Comparison of ENCODE assay signal across 16 mouse cellular contexts in the genomic region with DNA sequence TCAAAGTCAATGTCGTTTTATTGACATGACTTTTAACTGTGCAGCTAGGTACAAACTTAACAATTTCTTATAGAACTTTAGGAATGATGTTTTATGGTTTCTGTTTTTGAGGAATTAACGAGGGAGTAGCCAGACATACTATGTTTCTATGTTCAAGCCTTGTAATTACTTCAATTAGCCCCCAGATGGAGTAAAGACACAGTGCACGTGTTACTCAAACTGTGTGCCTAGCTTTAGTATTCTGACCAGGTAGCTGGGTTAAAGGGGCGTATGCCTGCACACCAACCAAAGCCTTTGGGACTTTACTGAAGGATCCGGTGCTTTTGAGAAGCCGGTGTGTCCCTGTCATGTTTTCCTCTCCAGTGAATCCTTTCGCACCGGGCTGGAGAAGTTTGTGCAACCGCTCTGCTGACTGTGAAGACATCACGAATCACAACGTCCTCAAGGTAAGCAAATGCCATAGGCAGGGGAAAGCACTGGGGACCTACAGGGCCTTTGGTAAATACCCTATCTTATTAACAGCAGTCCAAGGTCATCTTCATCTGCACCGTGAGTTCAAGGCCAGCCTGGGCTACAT. TPM values are rescaled to one million over a fixed set of nuclear protein-coding genes. Genes with fewer than 3 reads are reported as not detected.
DNase-seq lines count a peak whose midpoint lies in the region; ATAC-seq and TF ChIP-seq lines count a peak whose summit lies in the region.
"Had no signal": no experiment of that assay in that cellular context is flagged by ENCODE, and none has a peak within 500 bp of the region (broad histone marks: within the 10 kb centered on the region; RNA-seq: fewer than 3 reads in every experiment).

No protein-coding gene starts in this region.

- peak; percentile 56 for TF ChIP-seq CTCF in heart, postnatal 0 days (IDR thresholded peaks at IDR 0.05; ENCODE audit: low read depth)

- H3K9ac ChIP-seq in heart, postnatal 0 days (replicated peaks; ENCODE audit: low read depth, low read length) = no peak overlapping the region
- H3K9ac ChIP-seq in midbrain, embryonic 14.5 days (replicated peaks; ENCODE audit: low read length) = no peak overlapping the region
- no peak overlapping the region for H3K9ac ChIP-seq in midbrain, embryonic 15.5 days
- H3K9ac ChIP-seq: neural tube, embryonic 12.5 days had no signal

- peak; percentile 31 for DNase-seq in heart, postnatal 0 days (ENCODE audit: low spot score)
- no peak for DNase-seq in heart, postnatal 14 days
- peak; percentile 19 for DNase-seq in midbrain, embryonic 14.5 days
- peak; percentile 43 for DNase-seq in R1 (ENCODE audit: low read depth, low spot score)
- no peak for DNase-seq in kidney, postnatal 25 days
- DNase-seq: cerebellum, adult 2 months; gastrocnemius, postnatal 25 days; thymus, postnatal 14 days had no signal

- TF ChIP-seq EP300 in heart, postnatal 0 days (IDR thresholded peaks at IDR 0.05; ENCODE audit: low read depth) = no peak

- H3K4me3 ChIP-seq in heart, postnatal 0 days (ENCODE audit: low read depth, low read length) = no peak overlapping the region
- no peak overlapping the region for H3K4me3 ChIP-seq in midbrain, embryonic 14.5 days (replicated peaks; ENCODE audit: low read depth, low read length)
- H3K4me3 ChIP-seq in midbrain, embryonic 15.5 days = no peak overlapping the region
- H3K4me3 ChIP-seq: neural tube, embryonic 12.5 days had no signal

- H3K9me3 ChIP-seq in heart, postnatal 0 days (replicated peaks; ENCODE audit: control insufficient read depth, low read length) = no peaks in the 10 kb centered on the region
- H3K9me3 ChIP-seq in midbrain, embryonic 14.5 days (ENCODE audit: control insufficient read depth, low read length) = no peaks in the 10 kb centered on the region
- no peaks in the 10 kb centered on the region; the same call in 1 of the 2 replicates for H3K9me3 ChIP-seq in midbrain, embryonic 15.5 days
- H3K9me3 ChIP-seq: neural tube, embryonic 12.5 days had no signal

- WGBS in heart, postnatal 0 days = 57% methylated on average over 12 of the region's 12 CpGs
- 63% methylated on average over 12 of the region's 12 CpGs for WGBS in midbrain, embryonic 14.5 days
- WGBS in midbrain, embryonic 15.5 days = 62% methylated on average over 12 of the region's 12 CpGs

- H3K4me1 ChIP-seq in heart, postnatal 0 days (ENCODE audit: control insufficient read depth, insufficient read depth) = peaks cover 6% of the 10 kb centered on the region; the same call in 1 of the 2 replicates
- H3K4me1 ChIP-seq in midbrain, embryonic 14.5 days (ENCODE audit: control insufficient read depth, insufficient read depth, low read length) = no peaks in the 10 kb centered on the region
- peaks cover 11% of the 10 kb centered on the region for H3K4me1 ChIP-seq in midbrain, embryonic 15.5 days

- intact Hi-C loops in heart, postnatal 14 days (cut with DNase I) = loop anchor here (1.0 kb wide), 1 partner anchor 41 kb away; no protein-coding TSS in a partner anchor

- H3K27ac ChIP-seq in heart, postnatal 0 days (ENCODE audit: low read depth) = no peak overlapping the region
- no peak overlapping the region for H3K27ac ChIP-seq in midbrain, embryonic 14.5 days (replicated peaks; ENCODE audit: low read depth, low read length)
- H3K27ac ChIP-seq in midbrain, embryonic 15.5 days = no peak overlapping the region
- H3K27ac ChIP-seq: neural tube, embryonic 12.5 days had no signal

- peaks cover 3% of the 10 kb centered on the region; the same call in 1 of the 2 replicates for H3K27me3 ChIP-seq in heart, postnatal 0 days (ENCODE audit: control insufficient read depth, insufficient read depth, low read length)
- H3K27me3 ChIP-seq in midbrain, embryonic 14.5 days (ENCODE audit: control insufficient read depth, insufficient read depth, low read length) = peaks cover 3% of the 10 kb centered on the region; the same call in 1 of the 2 replicates
- H3K27me3 ChIP-seq in midbrain, embryonic 15.5 days (replicated peaks) = peaks cover 4% of the 10 kb centered on the region

- ATAC-seq in heart, postnatal 0 days (ENCODE audit: insufficient read depth, low read depth) = no peak
- ATAC-seq in midbrain, embryonic 14.5 days (ENCODE audit: low FRiP score, low TSS enrichment) = no peak
- no peak for ATAC-seq in midbrain, embryonic 15.5 days (replicated peaks)
- no peak for ATAC-seq in monocyte, adult 5-6 weeks (replicated peaks; ENCODE audit: insufficient number of reproducible peaks, low FRiP score, low TSS enrichment, poor library complexity, severe bottlenecking)
- ATAC-seq: inflammation-experienced regulatory T-cells, adult 6 months had no signal

- no peaks in the 10 kb centered on the region for H3K36me3 ChIP-seq in heart, postnatal 0 days (replicated peaks; ENCODE audit: control insufficient read depth, insufficient read depth, low read length)
- no peaks in the 10 kb centered on the region for H3K36me3 ChIP-seq in midbrain, embryonic 14.5 days (ENCODE audit: control insufficient read depth, insufficient read depth, low read length)
- H3K36me3 ChIP-seq in midbrain, embryonic 15.5 days (replicated peaks) = no peaks in the 10 kb centered on the region
- H3K36me3 ChIP-seq: neural tube, embryonic 12.5 days had no signal

- no peak overlapping the region for H3K4me2 ChIP-seq in heart, postnatal 0 days (ENCODE audit: low read depth, low read length)
- no peak overlapping the region for H3K4me2 ChIP-seq in midbrain, embryonic 14.5 days (ENCODE audit: low read length)
- H3K4me2 ChIP-seq in midbrain, embryonic 15.5 days = no peak overlapping the region
- H3K4me2 ChIP-seq: neural tube, embryonic 12.5 days had no signal

RNA-seq across cellular contexts. Expression of a gene that starts 4.3 kb away (rescaled TPM):
- total RNA-seq in heart, postnatal 0 days (2014; rRNA removed; ENCODE audit: low replicate concordance) = not detected in 2 replicates
- polyA plus RNA-seq in heart, postnatal 0 days (2015; fragmentation: Nextera tagmentation; extraction: Ambion mirVana) = 0.14 and 0.23 TPM in 2 replicates
- not detected for total RNA-seq in heart, postnatal 14 days (2021)
- not detected in 2 replicates for polyA plus RNA-seq in midbrain, embryonic 14.5 days (2014; fragmentation: Nextera tagmentation; extraction: Ambion mirVana)
- 0.14 TPM in 1 of 2 replicates, not detected in the other for polyA plus RNA-seq in midbrain, embryonic 15.5 days (2015; fragmentation: Nextera tagmentation; extraction: Ambion mirVana)
- 1.0 to 3.5 TPM (median 2.2 TPM) in 3 replicates for total RNA-seq in monocyte, adult 5-6 weeks (2017)
- total RNA-seq: gastrocnemius, postnatal 25 days; left cerebral cortex, postnatal 14 days had no signal
- polyA plus RNA-seq: neural tube, embryonic 12.5 days had no signal

RNA-seq across cellular contexts. Expression of a gene that starts 9.4 kb away (rescaled TPM):
- total RNA-seq in heart, postnatal 0 days (2014; rRNA removed; ENCODE audit: low replicate concordance) = 8.3 TPM in 1 of 2 replicates, not detected in the other
- 0.15 TPM in 1 of 2 replicates, not detected in the other for polyA plus RNA-seq in heart, postnatal 0 days (2015; fragmentation: Nextera tagmentation; extraction: Ambion mirVana)
- 1 to 10 TPM in 1 of 2 experiments, under 1 TPM in 1; 0.81 to 5.4 TPM for total RNA-seq in heart, postnatal 14 days (2021)
- 0.05 TPM in 1 of 2 replicates, not detected in the other for polyA plus RNA-seq in midbrain, embryonic 14.5 days (2014; fragmentation: Nextera tagmentation; extraction: Ambion mirVana)
- polyA plus RNA-seq in midbrain, embryonic 15.5 days (2015; fragmentation: Nextera tagmentation; extraction: Ambion mirVana) = 0.04 TPM in 1 of 2 replicates, not detected in the other
- total RNA-seq in monocyte, adult 5-6 weeks (2017) = 82.2 to 248 TPM (median 102 TPM) in 3 replicates

RNA-seq across cellular contexts. Expression of a gene that starts 32.0 kb away (rescaled TPM):
- total RNA-seq in heart, postnatal 0 days (2014; rRNA removed; ENCODE audit: low replicate concordance) = 36.1 and 44.8 TPM in 2 replicates
- polyA plus RNA-seq in heart, postnatal 0 days (2015; fragmentation: Nextera tagmentation; extraction: Ambion mirVana) = 49.4 and 50.2 TPM in 2 replicates
- 10 to 100 TPM; 35.0 to 37.1 TPM for total RNA-seq in heart, postnatal 14 days (2021)
- 17.1 and 53.4 TPM in 2 replicates for polyA plus RNA-seq in midbrain, embryonic 14.5 days (2014; fragmentation: Nextera tagmentation; extraction: Ambion mirVana)
- polyA plus RNA-seq in midbrain, embryonic 15.5 days (2015; fragmentation: Nextera tagmentation; extraction: Ambion mirVana) = 120 TPM in 2 replicates
- 10.6 to 34.4 TPM (median 16.6 TPM) in 3 replicates for total RNA-seq in monocyte, adult 5-6 weeks (2017)

RNA-seq across cellular contexts. Expression of a gene that starts 42.9 kb away (rescaled TPM):
- total RNA-seq in heart, postnatal 0 days (2014; rRNA removed; ENCODE audit: low replicate concordance) = not detected in 2 replicates
- polyA plus RNA-seq in heart, postnatal 0 days (2015; fragmentation: Nextera tagmentation; extraction: Ambion mirVana) = not detected in 2 replicates
- not detected for total RNA-seq in heart, postnatal 14 days (2021)
- polyA plus RNA-seq in midbrain, embryonic 14.5 days (2014; fragmentation: Nextera tagmentation; extraction: Ambion mirVana) = not detected in 2 replicates
- not detected in 2 replicates for polyA plus RNA-seq in midbrain, embryonic 15.5 days (2015; fragmentation: Nextera tagmentation; extraction: Ambion mirVana)
- not detected in 3 replicates for total RNA-seq in monocyte, adult 5-6 weeks (2017)
- total RNA-seq: adrenal gland, postnatal 4 days; gastrocnemius, postnatal 25 days; left cerebral cortex, postnatal 14 days had no signal
- polyA plus RNA-seq: cerebellum, adult 2 months; heart, embryonic 16.5 days; inflammation-experienced regulatory T-cells, adult 6 months; liver, embryonic 16.5 days; neural tube, embryonic 12.5 days had no signal

Comparison
In these comparisons a context has a peak if more than half of its experiments do, and no peak if none do; other contexts are left out.
1. DNase-seq: peak in heart, postnatal 0 days (single experiment), midbrain, embryonic 14.5 days (single experiment) and R1 (single experiment); none in heart, postnatal 14 days (0 of 2) and kidney, postnatal 25 days (0 of 2).